Mouse (Mus musculus): Measurements from ENCODE around the gene Bmp6. TPM values are rescaled to one million over a fixed set of nuclear protein-coding genes. Genes with fewer than 3 reads are reported as not detected.

The Bmp6 gene
- polyA plus RNA-seq, 1 experiment from 2014 or later = 0.51 TPM

DNA sequence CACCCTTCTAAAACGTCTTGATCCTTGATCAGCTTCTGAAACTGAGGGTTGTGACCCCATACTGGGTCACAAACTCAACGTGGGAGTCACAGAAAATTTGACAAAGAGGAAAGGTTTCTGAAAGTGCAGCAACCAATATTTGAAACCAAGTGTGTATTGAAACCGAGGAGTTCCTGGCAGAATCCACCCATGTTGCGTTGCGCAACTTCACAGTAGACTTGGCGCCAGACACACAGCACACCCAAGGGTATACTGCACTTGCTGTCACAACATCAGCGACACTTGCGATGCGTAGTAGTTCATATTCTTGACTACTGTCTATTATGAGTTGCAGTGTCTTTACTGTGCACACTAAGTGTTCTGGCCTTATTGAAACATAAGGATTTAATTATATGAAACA lies 32.4 kb downstream of the Bmp6 start:
- no peak for ATAC-seq
- Histone ChIP-seq H3K4me1 (ENCODE audit: control insufficient read depth, insufficient read depth, low read length) (no peaks in the 10 kb centered on the region), H3K36me3 (ENCODE audit: control insufficient read depth, insufficient read depth, low read length) (no peaks in the 10 kb centered on the region), H3K4me2 (ENCODE audit: low read depth, low read length) (no peak overlapping the region), H3K27ac (ENCODE audit: low read length) (no peak overlapping the region), H3K4me3 (ENCODE audit: low read length) (no peak overlapping the region), H3K27me3 (replicated peaks; ENCODE audit: control insufficient read depth, insufficient read depth, low read length) (no peaks in the 10 kb centered on the region), H3K9ac (ENCODE audit: low read depth, low read length) (no peak overlapping the region), H3K9me3 (ENCODE audit: control insufficient read depth, low read length) (no peaks in the 10 kb centered on the region)
- WGBS = 86% methylated on average over 9 of the region's 9 CpGs

DNA sequence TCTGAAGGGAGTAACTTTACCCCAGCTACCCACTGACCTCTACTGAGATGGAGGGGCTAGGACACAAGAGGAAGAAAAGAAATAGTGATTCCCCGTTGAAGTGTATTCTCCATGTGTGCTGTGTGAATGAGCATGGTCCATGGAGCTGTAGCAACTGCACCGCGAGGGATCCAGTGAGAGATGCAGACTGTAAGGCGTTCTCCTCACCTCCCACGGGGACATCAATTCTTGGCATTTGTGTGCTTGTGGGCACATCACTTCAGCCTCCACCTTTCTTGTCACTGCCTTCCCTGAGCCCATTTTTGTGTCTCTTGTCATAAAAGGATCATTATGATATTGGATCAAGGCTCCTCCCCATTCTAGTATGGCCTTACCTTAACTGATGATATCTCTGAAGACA lies 34.9 kb downstream of the Bmp6 start:
- H3K9me3 ChIP-seq (ENCODE audit: control insufficient read depth, low read length) = no peaks in the 10 kb centered on the region
- H3K4me2 ChIP-seq (ENCODE audit: low read depth, low read length) = no peak overlapping the region
- H3K4me1 ChIP-seq (ENCODE audit: control insufficient read depth, insufficient read depth, low read length) = no peaks in the 10 kb centered on the region
- ATAC-seq = no peak
- no peak overlapping the region for H3K9ac ChIP-seq (ENCODE audit: low read depth, low read length)
- H3K27ac ChIP-seq (ENCODE audit: low read length) = no peak overlapping the region
- H3K4me3 ChIP-seq (ENCODE audit: low read length) = no peak overlapping the region
- no peaks in the 10 kb centered on the region for H3K27me3 ChIP-seq (replicated peaks; ENCODE audit: control insufficient read depth, insufficient read depth, low read length)
- H3K36me3 ChIP-seq (ENCODE audit: control insufficient read depth, insufficient read depth, low read length) = no peaks in the 10 kb centered on the region
- 91% methylated on average over 5 of the region's 5 CpGs for WGBS

DNA sequence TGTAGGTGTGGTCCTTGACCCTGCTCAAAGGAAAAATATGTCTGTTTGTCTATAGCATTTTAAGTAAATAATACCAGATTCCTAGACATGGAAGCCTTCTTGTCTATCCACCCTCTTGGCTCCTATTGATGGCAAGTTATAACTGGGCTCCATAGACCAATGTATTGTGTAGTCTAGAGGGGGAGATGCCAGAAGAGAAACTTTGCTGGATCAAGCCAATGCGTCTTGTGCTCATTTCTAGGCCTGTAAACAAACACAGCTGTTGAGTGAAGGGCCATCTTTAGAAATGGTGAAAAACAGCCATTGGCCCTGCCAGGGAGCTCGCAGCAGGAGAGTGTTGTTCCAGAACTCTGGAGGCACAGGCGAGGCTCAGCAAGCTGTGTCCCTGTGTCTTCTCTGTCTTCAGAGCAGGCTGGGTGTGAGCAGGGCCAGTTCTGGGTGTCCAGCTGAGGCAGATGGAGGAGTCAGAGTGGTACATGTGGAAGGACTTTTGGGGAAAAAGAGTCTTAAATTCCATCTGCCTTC lies 41.2 kb downstream of the Bmp6 start:
- Histone ChIP-seq H3K9ac (ENCODE audit: low read depth, low read length) (no peak overlapping the region), H3K27ac (ENCODE audit: low read length) (no peak overlapping the region), H3K36me3 (ENCODE audit: control insufficient read depth, insufficient read depth, low read length) (no peaks in the 10 kb centered on the region), H3K27me3 (replicated peaks; ENCODE audit: control insufficient read depth, insufficient read depth, low read length) (no peaks in the 10 kb centered on the region), H3K4me1 (ENCODE audit: control insufficient read depth, insufficient read depth, low read length) (no peaks in the 10 kb centered on the region), H3K9me3 (ENCODE audit: control insufficient read depth, low read length) (no peaks in the 10 kb centered on the region), H3K4me2 (ENCODE audit: low read depth, low read length) (no peak overlapping the region), H3K4me3 (ENCODE audit: low read length) (no peak overlapping the region)
- 66% methylated on average over 3 of the region's 3 CpGs for WGBS
- ATAC-seq = no peak

- Histone ChIP-seq H3K4me2 (ENCODE audit: low read depth, low read length) (no peak overlapping the region), H3K36me3 (ENCODE audit: control insufficient read depth, insufficient read depth, low read length) (no peaks in the 10 kb centered on the region), H3K9me3 (ENCODE audit: control insufficient read depth, low read length) (no peaks in the 10 kb centered on the region), H3K27ac (ENCODE audit: low read length) (no peak overlapping the region), H3K4me1 (ENCODE audit: control insufficient read depth, insufficient read depth, low read length) (no peaks in the 10 kb centered on the region), H3K9ac (ENCODE audit: low read depth, low read length) (no peak overlapping the region), H3K4me3 (ENCODE audit: low read length) (no peak overlapping the region), H3K27me3 (replicated peaks; ENCODE audit: control insufficient read depth, insufficient read depth, low read length) (no peaks in the 10 kb centered on the region)
- no peak for ATAC-seq
- WGBS = 78% methylated on average over 4 of the region's 4 CpGs
Measured at GRCm38 (mm10) chr13:38387453-38388040, 42.6 kb downstream of the Bmp6 start.

DNA sequence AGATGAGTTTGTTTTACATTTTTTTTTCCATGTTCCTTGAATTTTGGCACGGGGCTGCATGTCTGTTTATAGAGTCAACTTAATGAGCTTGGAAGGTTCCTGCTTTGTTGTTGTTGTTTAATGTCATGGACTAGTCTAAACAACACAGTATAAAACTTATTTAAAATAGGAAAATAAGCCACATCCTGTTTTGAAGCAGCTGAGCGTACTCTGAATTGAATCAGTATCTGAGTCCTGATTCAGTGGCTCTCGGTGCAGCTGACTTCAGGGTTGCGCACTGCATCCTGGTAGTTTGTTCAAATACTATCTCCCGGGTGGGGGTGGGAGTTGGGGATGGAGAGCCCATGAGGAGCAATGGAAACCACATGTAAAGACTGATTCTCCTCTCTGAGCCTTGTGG lies 48.5 kb downstream of the Bmp6 start:
- Histone ChIP-seq H3K9ac (ENCODE audit: low read depth, low read length) (no peak overlapping the region), H3K9me3 (ENCODE audit: control insufficient read depth, low read length) (no peaks in the 10 kb centered on the region), H3K4me2 (ENCODE audit: low read depth, low read length) (no peak overlapping the region), H3K4me3 (ENCODE audit: low read length) (no peak overlapping the region), H3K27ac (ENCODE audit: low read length) (no peak overlapping the region), H3K36me3 (ENCODE audit: control insufficient read depth, insufficient read depth, low read length) (no peaks in the 10 kb centered on the region), H3K27me3 (replicated peaks; ENCODE audit: control insufficient read depth, insufficient read depth, low read length) (no peaks in the 10 kb centered on the region), H3K4me1 (ENCODE audit: control insufficient read depth, insufficient read depth, low read length) (no peaks in the 10 kb centered on the region)
- WGBS = 58% methylated on average over 5 of the region's 5 CpGs
- ATAC-seq = no peak

- Histone ChIP-seq H3K9ac (ENCODE audit: low read depth, low read length) (no peak overlapping the region), H3K27ac (ENCODE audit: low read length) (no peak overlapping the region), H3K4me2 (ENCODE audit: low read depth, low read length) (no peak overlapping the region), H3K4me3 (ENCODE audit: low read length) (no peak overlapping the region), H3K27me3 (replicated peaks; ENCODE audit: control insufficient read depth, insufficient read depth, low read length) (no peaks in the 10 kb centered on the region), H3K36me3 (ENCODE audit: control insufficient read depth, insufficient read depth, low read length) (no peaks in the 10 kb centered on the region), H3K4me1 (ENCODE audit: control insufficient read depth, insufficient read depth, low read length) (no peaks in the 10 kb centered on the region), H3K9me3 (ENCODE audit: control insufficient read depth, low read length) (no peaks in the 10 kb centered on the region)
- WGBS = 97% methylated on average over 4 of the region's 4 CpGs
- no peak for ATAC-seq
Measured at GRCm38 (mm10) chr13:38395026-38395425, 50.1 kb downstream of the Bmp6 start.

DNA sequence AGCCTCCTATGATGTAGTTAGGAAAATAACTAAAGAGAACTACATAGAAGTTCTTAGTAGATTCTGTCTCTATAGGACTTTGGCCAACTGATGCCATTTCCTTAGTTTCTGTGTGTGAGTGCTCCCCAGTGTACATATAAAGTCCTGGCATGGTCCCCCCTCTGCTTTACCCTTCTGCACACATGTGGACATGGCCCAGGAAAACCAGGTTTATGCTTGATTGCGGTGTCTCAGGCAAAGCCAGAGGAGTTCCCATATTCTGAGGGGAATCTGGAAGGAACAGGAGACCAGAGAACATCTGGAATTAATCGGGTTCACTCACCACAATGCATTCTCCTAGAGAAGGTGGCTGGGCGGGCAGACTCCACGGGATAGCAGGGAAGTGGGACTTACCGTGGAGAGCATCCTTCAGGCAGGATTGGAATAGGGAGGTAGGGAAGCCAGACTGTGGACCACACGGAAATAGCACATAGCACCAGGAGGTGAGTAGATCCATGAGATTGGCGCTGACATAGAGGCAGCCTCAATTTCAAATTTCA lies 52.2 kb downstream of the Bmp6 start:
- Histone ChIP-seq H3K27ac (ENCODE audit: low read length) (no peak overlapping the region), H3K36me3 (ENCODE audit: control insufficient read depth, insufficient read depth, low read length) (no peaks in the 10 kb centered on the region), H3K4me2 (ENCODE audit: low read depth, low read length) (no peak overlapping the region), H3K4me1 (ENCODE audit: control insufficient read depth, insufficient read depth, low read length) (no peaks in the 10 kb centered on the region), H3K9ac (ENCODE audit: low read depth, low read length) (no peak overlapping the region), H3K4me3 (ENCODE audit: low read length) (no peak overlapping the region), H3K9me3 (ENCODE audit: control insufficient read depth, low read length) (no peaks in the 10 kb centered on the region), H3K27me3 (replicated peaks; ENCODE audit: control insufficient read depth, insufficient read depth, low read length) (no peaks in the 10 kb centered on the region)
- WGBS = 85% methylated on average over 7 of the region's 7 CpGs
- no peak for ATAC-seq

DNA sequence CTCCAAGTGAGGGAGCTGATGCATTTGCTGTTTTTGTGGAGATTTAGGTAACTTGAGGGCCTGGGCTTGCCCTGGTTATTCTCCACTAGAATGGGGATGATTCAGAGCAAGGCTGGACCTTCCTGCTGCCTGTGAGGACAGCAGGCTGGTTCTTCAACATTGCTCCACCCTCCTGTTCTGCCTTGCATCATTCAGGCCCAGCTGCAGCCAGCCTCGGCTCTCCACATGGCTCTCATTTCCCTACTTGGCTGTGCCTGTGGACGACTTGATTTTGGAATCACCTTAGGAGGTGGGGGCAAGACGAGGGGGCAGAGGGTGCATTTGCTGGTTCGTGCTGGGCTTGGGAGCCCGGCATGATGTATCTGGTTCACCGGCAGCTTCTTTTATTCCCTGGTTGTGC lies 53.8 kb downstream of the Bmp6 start:
- WGBS = 71% methylated on average over 6 of the region's 6 CpGs
- ATAC-seq = no peak
- no peaks in the 10 kb centered on the region for H3K27me3 ChIP-seq (replicated peaks; ENCODE audit: control insufficient read depth, insufficient read depth, low read length)
- no peak overlapping the region for H3K27ac ChIP-seq (ENCODE audit: low read length)
- no peaks in the 10 kb centered on the region for H3K36me3 ChIP-seq (ENCODE audit: control insufficient read depth, insufficient read depth, low read length)
- no peak overlapping the region for H3K4me2 ChIP-seq (ENCODE audit: low read depth, low read length)
- H3K9ac ChIP-seq (ENCODE audit: low read depth, low read length) = no peak overlapping the region
- no peaks in the 10 kb centered on the region for H3K9me3 ChIP-seq (ENCODE audit: control insufficient read depth, low read length)
- no peak overlapping the region for H3K4me3 ChIP-seq (ENCODE audit: low read length)
- H3K4me1 ChIP-seq (ENCODE audit: control insufficient read depth, insufficient read depth, low read length) = no peaks in the 10 kb centered on the region

DNA sequence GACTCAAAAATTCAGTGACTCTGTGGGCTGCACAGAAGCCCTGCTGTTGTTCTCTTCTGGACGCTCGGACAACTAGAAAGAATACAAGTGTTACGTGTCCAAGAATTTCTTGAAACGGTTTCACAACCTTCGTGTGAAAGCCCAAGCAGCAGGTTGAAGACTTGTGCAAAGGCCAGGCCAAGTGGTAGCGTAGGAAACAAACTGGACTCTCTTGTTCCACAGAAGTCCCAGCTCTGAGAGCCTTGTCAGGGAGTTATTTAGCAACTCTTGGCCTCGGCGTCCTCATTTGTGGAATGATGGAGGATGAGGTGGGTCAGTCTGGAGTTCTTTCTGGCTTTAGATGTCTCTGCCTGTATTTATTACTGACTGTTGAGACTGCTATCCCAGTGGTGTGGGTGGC lies 55.8 kb downstream of the Bmp6 start:
- no peaks in the 10 kb centered on the region for H3K9me3 ChIP-seq (ENCODE audit: control insufficient read depth, low read length)

More for the DNA sequence above, 55.8 kb downstream of the Bmp6 start:
- ATAC-seq = no peak
- no peak overlapping the region for H3K27ac ChIP-seq (ENCODE audit: low read length)
- H3K9ac ChIP-seq (ENCODE audit: low read depth, low read length) = no peak overlapping the region
- no peak overlapping the region for H3K4me2 ChIP-seq (ENCODE audit: low read depth, low read length)
- no peaks in the 10 kb centered on the region for H3K4me1 ChIP-seq (ENCODE audit: control insufficient read depth, insufficient read depth, low read length)
- 90% methylated on average over 8 of the region's 8 CpGs for WGBS
- H3K4me3 ChIP-seq (ENCODE audit: low read length) = no peak overlapping the region
- no peaks in the 10 kb centered on the region for H3K36me3 ChIP-seq (ENCODE audit: control insufficient read depth, insufficient read depth, low read length)
- no peaks in the 10 kb centered on the region for H3K27me3 ChIP-seq (replicated peaks; ENCODE audit: control insufficient read depth, insufficient read depth, low read length)

All from intestine, embryonic 16.5 days (tissue).